Mouse (Mus musculus): Measurements from ENCODE around the gene Efna3.

Efna3 gene

GRCm38 (mm10) chr3:89340465-89340864 lies 17.7 kb upstream of the Efna3 start:
- in situ Hi-C loops (cut with MboI; ENCODE audit: low sequenced_read_pairs): loop anchor here (10.0 kb wide), 1 partner anchor 144 kb away; no protein-coding TSS in a partner anchor

GRCm38 (mm10) chr3:89339416-89339815 lies 16.7 kb upstream of the Efna3 start:
- in situ Hi-C loops (cut with MboI; ENCODE audit: low sequenced_read_pairs): no loop called here

GRCm38 (mm10) chr3:89337721-89338578 lies 15.2 kb upstream of the Efna3 start, which contains the start of gene Efna4:
Efna4 (minus strand) TSS chr3:89338028.
- in situ Hi-C loops (cut with MboI; ENCODE audit: low sequenced_read_pairs): no loop called here

GRCm38 (mm10) chr3:89337062-89337720 lies 14.4 kb upstream of the Efna3 start:
- in situ Hi-C loops (cut with MboI; ENCODE audit: low sequenced_read_pairs): no loop called here

- in situ Hi-C loops (cut with MboI; ENCODE audit: low sequenced_read_pairs): no loop called here
Measured at GRCm38 (mm10) chr3:89336529-89336928, 13.8 kb upstream of the Efna3 start.

GRCm38 (mm10) chr3:89333053-89333452 lies 10.3 kb upstream of the Efna3 start:
- in situ Hi-C loops (cut with MboI; ENCODE audit: low sequenced_read_pairs): no loop called here

- in situ Hi-C loops (cut with MboI; ENCODE audit: low sequenced_read_pairs): no loop called here
Measured at GRCm38 (mm10) chr3:89332476-89332875, 9.7 kb upstream of the Efna3 start.

GRCm38 (mm10) chr3:89332013-89332412 lies 9.2 kb upstream of the Efna3 start:
- in situ Hi-C loops (cut with MboI; ENCODE audit: low sequenced_read_pairs): no loop called here

GRCm38 (mm10) chr3:89331561-89331960 lies 8.8 kb upstream of the Efna3 start:
- in situ Hi-C loops (cut with MboI; ENCODE audit: low sequenced_read_pairs): no loop called here

GRCm38 (mm10) chr3:89330948-89331347 lies 8.2 kb upstream of the Efna3 start:
- in situ Hi-C loops (cut with MboI; ENCODE audit: low sequenced_read_pairs): no loop called here

- in situ Hi-C loops (cut with MboI; ENCODE audit: low sequenced_read_pairs): no loop called here
Measured at GRCm38 (mm10) chr3:89330346-89330745, 7.6 kb upstream of the Efna3 start.

- in situ Hi-C loops (cut with MboI; ENCODE audit: low sequenced_read_pairs): no loop called here
Measured at GRCm38 (mm10) chr3:89328623-89329022, 5.9 kb upstream of the Efna3 start.

- in situ Hi-C loops (cut with MboI; ENCODE audit: low sequenced_read_pairs): no loop called here
Measured at GRCm38 (mm10) chr3:89327371-89327870, 4.7 kb upstream of the Efna3 start.

- in situ Hi-C loops (cut with MboI; ENCODE audit: low sequenced_read_pairs): no loop called here
Measured at GRCm38 (mm10) chr3:89325882-89326281, 3.1 kb upstream of the Efna3 start.

- in situ Hi-C loops (cut with MboI; ENCODE audit: low sequenced_read_pairs): no loop called here
Measured at GRCm38 (mm10) chr3:89322131-89322500, 649 bp downstream of the Efna3 start.

- in situ Hi-C loops (cut with MboI; ENCODE audit: low sequenced_read_pairs): no loop called here
Measured at GRCm38 (mm10) chr3:89321183-89322130, 1.3 kb downstream of the Efna3 start.

GRCm38 (mm10) chr3:89320581-89321182 lies 2.1 kb downstream of the Efna3 start:
- in situ Hi-C loops (cut with MboI; ENCODE audit: low sequenced_read_pairs): no loop called here

GRCm38 (mm10) chr3:89319591-89320350 lies 3.0 kb downstream of the Efna3 start:
- in situ Hi-C loops (cut with MboI; ENCODE audit: low sequenced_read_pairs): no loop called here

GRCm38 (mm10) chr3:89318971-89319590 lies 3.7 kb downstream of the Efna3 start:
- in situ Hi-C loops (cut with MboI; ENCODE audit: low sequenced_read_pairs): no loop called here

Data from CH12F3 (cell line).